Mouse (Mus musculus) left cerebral cortex, postnatal 25 days (tissue): Measurements from ENCODE around the gene Tbc1d8b. TPM values are rescaled to one million over a fixed set of nuclear protein-coding genes. Genes with fewer than 3 reads are reported as not detected.

ENCODE experiments used
- DNase-seq, 2 experiments: peaks; one replicate each; pipeline ENCODE4 v3.0.0; 2022; ENCODE audit warnings: low spot score in 2 of 2, mixed read lengths in 1 of 2
- intact Hi-C: fragments of 180-260 bp; cut with DNase I; formaldehyde crosslinking; loops from one replicate; pipeline ENCODE4 v1.15.1; 2025
- total RNA-seq, 2 experiments: library from RNA; stranded (reverse); gene quantifications; 2 replicates each; pipeline ENCODE4 v1.2.3; 2021

The Tbc1d8b gene
- total RNA-seq, 2 experiments from 2014 or later = 3.8 to 4.4 TPM

- DNase-seq = no peak
- intact Hi-C loops = no loop called here
Measured at GRCm38 (mm10) chrX:139777357-139777756, 92.6 kb downstream of the Tbc1d8b start.

GRCm38 (mm10) chrX:139778886-139779285, 94.1 kb downstream of the Tbc1d8b start:
- DNase-seq = no peak
- intact Hi-C loops = no loop called here

- DNase-seq = no peak
- intact Hi-C loops = no loop called here
Measured at GRCm38 (mm10) chrX:139779401-139779800, 94.6 kb downstream of the Tbc1d8b start.

- intact Hi-C loops = no loop called here
- no peak for DNase-seq
Measured at GRCm38 (mm10) chrX:139780988-139781387, 96.2 kb downstream of the Tbc1d8b start.

GRCm38 (mm10) chrX:139781563-139781962, 96.8 kb downstream of the Tbc1d8b start:
- intact Hi-C loops = no loop called here

GRCm38 (mm10) chrX:139782278-139783044, 97.7 kb downstream of the Tbc1d8b start, which contains the start of gene Ripply1:
Gene Ripply1 (minus strand): TSS chrX:139782353.
- intact Hi-C loops = no loop called here
- no peak for DNase-seq

More at GRCm38 (mm10) chrX:139781563-139781962, 96.8 kb downstream of the Tbc1d8b start:
- DNase-seq = no peak

GRCm38 (mm10) chrX:139783045-139783422, 98.2 kb downstream of the Tbc1d8b start:
- no peak for DNase-seq
- intact Hi-C loops = no loop called here

GRCm38 (mm10) chrX:139785764-139786163, 101.0 kb downstream of the Tbc1d8b start:
- intact Hi-C loops = no loop called here
- no peak for DNase-seq

GRCm38 (mm10) chrX:139794072-139794845, 109.5 kb downstream of the Tbc1d8b start:
- intact Hi-C loops = no loop called here
- no peak for DNase-seq

GRCm38 (mm10) chrX:139796037-139796436, 111.2 kb downstream of the Tbc1d8b start:
- no peak for DNase-seq
- intact Hi-C loops = no loop called here

GRCm38 (mm10) chrX:139797875-139798274, 113.1 kb downstream of the Tbc1d8b start:
- DNase-seq = no peak
- intact Hi-C loops = no loop called here

- intact Hi-C loops = no loop called here
- no peak for DNase-seq
Measured at GRCm38 (mm10) chrX:139799953-139800352, 115.2 kb downstream of the Tbc1d8b start.

- DNase-seq = no peak
- intact Hi-C loops = no loop called here
Measured at GRCm38 (mm10) chrX:139800406-139800878, 115.6 kb downstream of the Tbc1d8b start, which contains the start of gene Cldn2. Gene Cldn2 (plus strand): TSS chrX:139800828.

Other genes with a start within 250 kb of the Tbc1d8b start
- under 1 TPM; 0.66 TPM for gene D330045A20Rik, start 204.6 kb upstream of the Tbc1d8b start, total RNA-seq
- gene Rnf128, start 121.7 kb upstream of the Tbc1d8b start, total RNA-seq = 10 to 100 TPM; 13.3 to 14.1 TPM
- gene Gm15013, start 29.5 kb downstream of the Tbc1d8b start, total RNA-seq = not detected
- gene Ripply1, start 97.4 kb downstream of the Tbc1d8b start, total RNA-seq = not detected
- gene Cldn2, start 115.8 kb downstream of the Tbc1d8b start, total RNA-seq = 1 to 10 TPM in 1 of 2 experiments, under 1 TPM in 1; 0.78 to 1.6 TPM
- gene Morc4, start 186.7 kb downstream of the Tbc1d8b start, total RNA-seq = 1 to 10 TPM; 4.5 to 6.2 TPM